Mouse (Mus musculus): ENCODE results near the gene Accsl.

The Accsl gene

GRCm38 (mm10) chr2:93809931-93810330 lies 59.0 kb downstream of the Accsl start:
- peak in 1 of 2 experiments; percentile 37 for DNase-seq (ENCODE audit: low spot score in 2 of 2)

GRCm38 (mm10) chr2:93808071-93808470 lies 60.9 kb downstream of the Accsl start:
- DNase-seq (ENCODE audit: low spot score in 2 of 2), result no peak

GRCm38 (mm10) chr2:93807440-93807839 lies 61.5 kb downstream of the Accsl start:
- DNase-seq (ENCODE audit: low spot score in 2 of 2), result no peak

GRCm38 (mm10) chr2:93806487-93807201 lies 62.3 kb downstream of the Accsl start:
- DNase-seq (ENCODE audit: low spot score in 2 of 2), result no peak

GRCm38 (mm10) chr2:93805523-93805922 lies 63.4 kb downstream of the Accsl start:
- DNase-seq (ENCODE audit: low spot score in 2 of 2), result no peak
